Mouse (Mus musculus) forebrain, embryonic 13.5 days (tissue): ENCODE results near the gene Hnrnph3. TPM values are rescaled to one million over a fixed set of nuclear protein-coding genes. Genes with fewer than 3 reads are reported as not detected.

ENCODE experiments used
- ATAC-seq: fragments of 200-750 bp; cut with Nextera tagmentation; 2 replicates; pipeline ENCODE4 v1.8.0; 2017
- H3K27ac ChIP-seq: fragments of 300-500 bp; sonication (generic); 2 replicates; pipeline ENCODE4 v1.5.1; 2015; ENCODE audit warnings: inconsistent platforms, mild to moderate bottlenecking, moderate library complexity
- H3K27me3 ChIP-seq: fragments of 300-500 bp; sonication (generic); 2 replicates; pipeline ENCODE4 v1.6.1; 2015; ENCODE audit warnings: mild to moderate bottlenecking, inconsistent platforms
- H3K36me3 ChIP-seq: fragments of 300-500 bp; sonication (generic); 2 replicates; pipeline ENCODE4 v1.6.1; 2015; ENCODE audit warnings: mild to moderate bottlenecking, inconsistent platforms; ENCODE audit not compliant: poor library complexity, severe bottlenecking
- H3K4me1 ChIP-seq: fragments of 300-500 bp; sonication (generic); 2 replicates; pipeline ENCODE4 v1.6.1; 2015; ENCODE audit warnings: inconsistent platforms
- H3K4me2 ChIP-seq: fragments of 300-500 bp; sonication (generic); 2 replicates; pipeline ENCODE4 v1.6.1; 2015; ENCODE audit warnings: inconsistent platforms, mild to moderate bottlenecking, moderate library complexity
- H3K4me3 ChIP-seq: fragments of 300-500 bp; sonication (generic); 2 replicates; pipeline ENCODE4 v1.5.1; 2015; ENCODE audit warnings: mild to moderate bottlenecking, inconsistent platforms
- H3K9ac ChIP-seq: fragments of 300-500 bp; sonication (generic); 2 replicates; pipeline ENCODE4 v1.6.1; 2015; ENCODE audit warnings: mild to moderate bottlenecking, inconsistent platforms
- H3K9me3 ChIP-seq: fragments of 300-500 bp; sonication (generic); replicated peaks from 2 replicates; pipeline ENCODE4 v1.6.1; 2016; ENCODE audit warnings: inconsistent platforms
- WGBS: fragments of 180-500 bp; shearing (Covaris S2); methylation state at CpG from one replicate; pipeline ENCODE4 v1.1.7; 2015; 5-methylcytosine and 5-hydroxymethylcytosine counted together
- polyA plus RNA-seq: library from polyadenylated mRNA; unstranded; fragments of >200 nt; fragmentation: Nextera tagmentation; extraction: Ambion mirVana; gene quantifications from 2 replicates; pipeline ENCODE4 v1.2.1, GENCODE M21; 2015

Hnrnph3 gene
- polyA plus RNA-seq, 1 experiment from 2014 or later = 242 TPM

DNA sequence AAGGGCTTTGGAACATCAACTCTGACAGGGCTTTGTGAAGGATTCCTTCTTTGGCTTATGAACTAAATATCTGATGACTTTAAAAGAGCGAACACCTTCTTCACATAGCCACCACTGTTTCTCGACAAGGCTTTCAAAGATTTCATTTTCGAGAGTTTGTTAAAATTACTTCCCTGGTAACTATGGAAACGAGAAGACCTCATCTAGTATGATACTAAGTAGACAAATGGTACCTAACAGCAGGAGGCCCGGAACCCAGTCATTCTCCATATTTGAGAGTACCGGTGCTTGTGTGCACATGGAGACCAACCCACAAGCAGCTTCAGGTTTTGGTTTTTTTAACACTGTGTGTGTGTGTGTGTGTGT, 2.8 kb upstream of the Hnrnph3 start:
- 0 out of 2 replicates have a peak overlapping the region, but pooled peaks have one; percentile 24 for H3K4me3 ChIP-seq
- H3K36me3 ChIP-seq = no peaks in the 10 kb centered on the region
- no peaks in the 10 kb centered on the region for H3K27me3 ChIP-seq
- 0 out of 2 replicates have a peak overlapping the region, but pooled peaks have one; percentile 38 for H3K9ac ChIP-seq
- 20% methylated on average over 6 of the region's 6 CpGs for whole genome bisulfite sequencing
- H3K9me3 ChIP-seq = no peaks in the 10 kb centered on the region
- H3K4me1 ChIP-seq = peaks cover 35% of the 10 kb centered on the region
- H3K27ac ChIP-seq = peak overlapping the region; percentile 100
- H3K4me2 ChIP-seq = peak overlapping the region; percentile 71
- no peak for ATAC-seq

DNA sequence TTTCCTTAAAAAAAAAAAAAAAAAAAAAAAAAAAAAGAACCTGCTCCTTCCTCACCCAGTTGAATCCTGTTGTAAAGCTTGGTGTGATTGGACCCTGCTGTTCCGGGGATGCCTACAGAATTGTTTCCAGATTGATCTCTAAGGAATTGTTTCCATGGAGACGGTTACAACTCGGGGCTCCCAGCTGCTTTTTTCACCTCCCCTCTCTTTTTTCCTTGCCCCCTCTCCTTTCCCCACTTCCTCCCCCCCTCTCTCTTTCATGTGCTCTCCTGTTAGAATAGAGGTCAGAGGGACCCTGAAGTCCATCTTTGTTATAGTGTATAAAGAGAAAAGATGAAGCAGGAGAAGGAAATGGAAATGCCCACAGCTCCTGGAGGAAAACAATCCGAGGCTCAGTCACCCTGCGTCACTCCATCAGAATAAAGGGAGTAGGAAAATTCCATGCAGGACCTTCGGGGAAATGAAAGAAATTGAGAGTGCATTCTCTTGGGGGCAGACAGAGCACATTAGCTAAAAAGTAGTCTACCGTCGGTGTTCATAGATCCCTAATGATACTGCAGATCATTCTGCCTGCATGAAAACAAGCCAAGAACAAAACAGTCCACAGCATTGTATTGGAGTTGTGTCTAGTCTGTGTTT, 2.3 kb upstream of the Hnrnph3 start:
- Histone ChIP-seq H3K36me3 (no peaks in the 10 kb centered on the region), H3K9ac (peak overlapping the region; percentile 38), H3K27me3 (no peaks in the 10 kb centered on the region), H3K4me1 (peaks cover 40% of the 10 kb centered on the region), H3K4me2 (peak overlapping the region; percentile 71), H3K4me3 (peak overlapping the region; percentile 24; the same call in 1 of the 2 replicates), H3K27ac (peak overlapping the region; percentile 100), H3K9me3 (no peaks in the 10 kb centered on the region)
- 3% methylated on average over 8 of the region's 8 CpGs for WGBS
- ATAC-seq = no peak

DNA sequence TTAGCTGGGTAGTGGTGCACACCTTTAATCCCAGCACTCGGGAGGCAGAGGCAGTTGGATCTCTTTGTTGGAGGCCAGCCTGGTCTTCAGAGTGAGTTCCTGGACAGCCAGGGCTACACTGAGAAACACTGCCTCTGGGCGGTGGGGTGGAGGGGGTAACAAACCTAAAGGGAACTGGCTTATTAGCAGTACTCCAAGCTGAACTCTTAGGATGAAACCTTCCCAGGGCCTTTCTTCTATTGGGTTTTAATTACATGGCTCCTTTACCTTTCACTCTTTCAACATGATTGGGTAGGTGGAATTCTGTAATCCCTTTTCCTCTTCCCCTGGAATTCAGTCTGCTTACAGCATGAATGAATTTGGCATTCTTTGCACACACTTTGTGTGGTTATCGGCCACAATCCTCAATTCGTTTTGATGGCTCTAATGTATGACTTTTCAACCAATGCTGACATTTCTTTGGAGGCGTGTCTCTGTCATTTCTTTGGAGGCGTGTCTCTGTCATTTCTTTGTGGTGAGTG, 1.5 kb upstream of the Hnrnph3 start:
- Histone ChIP-seq H3K4me2 (peak overlapping the region; percentile 71), H3K4me3 (peak overlapping the region; percentile 70), H3K4me1 (peaks cover 48% of the 10 kb centered on the region), H3K27me3 (no peaks in the 10 kb centered on the region), H3K36me3 (no peaks in the 10 kb centered on the region), H3K9me3 (no peaks in the 10 kb centered on the region), H3K27ac (peak overlapping the region; percentile 100), H3K9ac (peak overlapping the region; percentile 43)
- WGBS = 2% methylated on average over 6 of the region's 6 CpGs
- no peak for ATAC-seq

DNA sequence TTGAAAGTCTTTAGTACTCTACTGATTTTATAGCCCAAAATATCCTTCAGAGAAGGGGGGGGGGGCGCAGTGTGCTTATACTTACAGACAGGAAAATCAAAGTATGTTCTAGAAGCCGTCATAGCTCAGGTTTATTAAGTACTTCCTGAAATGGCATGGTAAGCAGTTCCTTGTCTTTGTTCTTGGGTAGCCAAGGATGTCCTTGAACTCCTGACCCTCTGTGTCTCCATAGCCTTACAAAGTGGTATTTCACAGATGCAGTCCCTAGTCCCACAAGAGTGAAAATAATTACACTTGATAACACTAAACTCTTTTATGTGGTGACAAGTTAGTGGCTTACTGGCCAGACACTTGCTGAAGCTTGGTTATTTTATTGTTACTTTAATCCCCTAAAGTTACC, 999 bp upstream of the Hnrnph3 start:
- WGBS = 14% methylated on average over 2 of the region's 2 CpGs

DNA sequence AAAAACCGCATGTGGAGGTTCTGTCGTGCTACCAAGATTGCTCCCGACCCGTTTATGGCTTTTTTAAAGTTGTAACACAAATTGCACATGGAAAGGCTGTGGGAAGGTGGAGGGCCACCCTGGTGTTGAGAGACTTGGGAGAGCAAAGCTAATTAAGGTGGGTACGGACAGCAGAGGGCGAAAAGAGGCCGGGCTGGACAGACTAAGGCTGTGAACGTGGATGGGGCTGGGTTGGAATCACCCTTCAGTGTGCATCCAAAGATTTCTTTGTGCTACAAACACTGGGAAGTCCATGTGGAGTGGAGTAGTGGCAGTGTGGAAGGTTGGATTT, 528 bp upstream of the Hnrnph3 start:
- Histone ChIP-seq H3K36me3 (no peaks in the 10 kb centered on the region), H3K27ac (peak overlapping the region; percentile 100), H3K4me2 (peak overlapping the region; percentile 71), H3K4me1 (peaks cover 56% of the 10 kb centered on the region), H3K27me3 (no peaks in the 10 kb centered on the region), H3K9ac (peak overlapping the region; percentile 99), H3K9me3 (no peaks in the 10 kb centered on the region), H3K4me3 (peak overlapping the region; percentile 70)
- WGBS = 0% methylated on average over 8 of the region's 8 CpGs
- ATAC-seq = peak; percentile 17

More for the DNA sequence above, 999 bp upstream of the Hnrnph3 start:
- H3K9me3 ChIP-seq = no peaks in the 10 kb centered on the region
- no peaks in the 10 kb centered on the region for H3K36me3 ChIP-seq
- peaks cover 53% of the 10 kb centered on the region for H3K4me1 ChIP-seq
- H3K4me3 ChIP-seq = peak overlapping the region; percentile 70
- no peak for ATAC-seq
- peak overlapping the region; percentile 100 for H3K27ac ChIP-seq
- H3K9ac ChIP-seq = peak overlapping the region; percentile 99
- H3K27me3 ChIP-seq = no peaks in the 10 kb centered on the region
- H3K4me2 ChIP-seq = peak overlapping the region; percentile 71

DNA sequence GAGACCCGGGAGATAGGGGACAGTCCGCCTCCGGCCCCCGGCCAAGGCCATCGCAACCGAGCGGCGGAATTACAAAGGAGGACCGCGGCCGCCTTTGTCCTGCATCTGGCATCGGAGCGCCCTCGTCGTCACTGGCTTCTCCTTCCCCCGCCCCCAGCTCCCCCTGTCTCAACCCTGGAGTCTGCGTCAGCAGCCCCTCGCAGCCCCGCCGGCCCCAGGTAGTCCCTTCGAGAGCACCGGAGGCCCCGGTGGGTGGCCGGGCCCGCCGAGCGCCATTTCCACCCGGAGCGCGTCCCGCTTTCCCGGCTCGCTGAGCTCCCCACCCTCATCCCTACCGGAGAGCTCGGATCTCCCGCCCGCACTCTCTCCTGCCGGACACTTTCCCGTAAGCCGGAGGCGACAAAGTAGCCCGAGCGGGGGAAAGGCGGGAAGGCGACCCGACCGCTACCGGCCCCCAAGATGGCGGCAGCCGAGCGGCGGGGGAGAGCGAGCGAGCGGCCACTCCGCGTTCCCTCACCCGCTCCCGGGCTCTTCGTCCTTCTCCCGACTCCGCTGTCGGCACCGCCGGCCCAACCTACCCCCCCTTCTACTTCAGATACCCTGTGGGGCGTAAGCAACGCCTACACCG, 782 bp downstream of the Hnrnph3 start:
- under 1% methylated on average over 64 of the region's 68 CpGs for WGBS
- Histone ChIP-seq H3K9me3 (no peaks in the 10 kb centered on the region), H3K4me2 (peak overlapping the region; percentile 71), H3K9ac (peak overlapping the region; percentile 99), H3K4me1 (peaks cover 64% of the 10 kb centered on the region), H3K27ac (peak overlapping the region; percentile 100), H3K36me3 (no peaks in the 10 kb centered on the region), H3K27me3 (no peaks in the 10 kb centered on the region), H3K4me3 (peak overlapping the region; percentile 70)
- peak; percentile 36 for ATAC-seq

DNA sequence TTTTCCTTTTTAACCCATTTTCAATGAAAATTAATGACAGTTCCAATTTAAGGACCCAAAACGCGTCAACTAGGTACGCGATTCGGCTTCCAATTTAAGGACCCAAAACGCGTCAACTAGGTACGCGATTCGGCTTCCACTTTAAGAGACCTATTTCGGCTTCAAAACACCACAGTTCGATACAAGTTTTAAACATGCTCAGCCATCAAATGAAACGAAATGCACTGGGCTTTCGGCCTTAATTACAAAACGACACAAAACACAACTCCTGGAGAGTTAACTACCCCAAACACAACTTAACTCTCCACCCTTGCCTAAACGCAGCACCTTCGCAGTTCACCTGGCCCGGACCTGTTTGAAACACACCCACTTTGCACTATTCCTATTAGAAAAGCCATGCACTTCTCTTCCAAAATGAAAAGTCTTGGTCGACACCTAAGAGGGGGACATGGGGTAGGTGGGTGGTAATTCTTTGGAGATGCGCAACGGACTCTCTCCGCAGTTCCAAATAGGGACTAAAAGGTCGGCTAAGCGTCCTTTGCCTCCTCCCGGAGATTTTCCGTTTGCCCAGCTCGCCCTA, 1.4 kb downstream of the Hnrnph3 start:
- Histone ChIP-seq H3K27me3 (no peaks in the 10 kb centered on the region), H3K4me1 (peaks cover 68% of the 10 kb centered on the region), H3K9ac (peak overlapping the region; percentile 99), H3K4me3 (peak overlapping the region; percentile 70), H3K9me3 (no peaks in the 10 kb centered on the region), H3K4me2 (peak overlapping the region; percentile 71), H3K36me3 (peaks cover 4% of the 10 kb centered on the region; the same call in 1 of the 2 replicates), H3K27ac (peak overlapping the region; percentile 100)
- ATAC-seq = no peak
- WGBS = under 1% methylated on average over 27 of the region's 27 CpGs

DNA sequence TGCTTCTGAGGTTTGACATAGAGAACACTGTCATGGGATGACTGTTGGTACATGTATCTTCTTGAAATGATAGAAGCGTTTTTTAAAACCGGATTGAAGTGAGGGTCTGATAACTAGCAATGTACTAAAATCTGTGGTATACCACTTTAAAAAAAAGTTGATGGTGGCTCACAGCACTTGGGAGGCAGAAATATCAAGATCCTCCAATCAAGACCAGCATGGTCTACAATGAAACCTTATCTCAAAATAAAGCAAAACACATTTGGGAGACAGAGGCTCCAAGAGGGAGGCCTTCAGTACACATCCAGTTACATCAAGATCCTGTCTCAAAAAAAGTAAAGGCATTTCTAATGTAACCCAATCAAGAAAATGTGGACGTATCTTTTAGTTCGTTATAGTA, 2.3 kb downstream of the Hnrnph3 start:
- peaks cover 59% of the 10 kb centered on the region for H3K4me1 ChIP-seq
- H3K36me3 ChIP-seq = peaks cover 13% of the 10 kb centered on the region
- H3K9me3 ChIP-seq = no peaks in the 10 kb centered on the region
- H3K27ac ChIP-seq = no peak overlapping the region
- H3K9ac ChIP-seq = peak overlapping the region; percentile 99
- H3K27me3 ChIP-seq = no peaks in the 10 kb centered on the region
- WGBS = 37% methylated on average over 4 of the region's 4 CpGs
- peak overlapping the region; percentile 70 for H3K4me3 ChIP-seq
- H3K4me2 ChIP-seq = peak overlapping the region; percentile 71
- no peak for ATAC-seq

DNA sequence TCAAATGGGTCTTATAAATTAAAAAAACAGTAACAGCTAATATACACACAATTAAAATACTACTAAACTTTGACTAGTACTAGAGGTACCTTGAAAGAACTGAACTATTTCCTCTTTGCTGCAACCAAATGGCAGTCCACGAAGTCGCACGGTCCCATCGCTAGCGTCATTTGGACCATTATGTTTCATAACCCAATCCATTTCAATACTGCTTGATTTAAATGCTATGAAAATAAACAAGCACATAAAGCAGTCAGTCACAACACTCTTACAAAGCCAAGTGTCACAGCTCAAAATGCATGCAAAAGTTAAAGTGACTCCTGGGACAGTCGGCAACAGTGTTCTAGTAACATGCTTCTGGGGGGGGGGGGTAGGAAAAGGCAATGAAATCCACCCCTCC, 4.7 kb downstream of the Hnrnph3 start:
- no peak for ATAC-seq
- Histone ChIP-seq H3K4me3 (no peak overlapping the region), H3K9ac (no peak overlapping the region; the same call in 1 of the 2 replicates), H3K36me3 (peaks cover 37% of the 10 kb centered on the region), H3K27ac (no peak overlapping the region), H3K4me2 (peak overlapping the region; percentile 10; the same call in 1 of the 2 replicates), H3K9me3 (no peaks in the 10 kb centered on the region), H3K4me1 (peaks cover 37% of the 10 kb centered on the region), H3K27me3 (no peaks in the 10 kb centered on the region)
- 78% methylated on average over 6 of the region's 6 CpGs for WGBS

DNA sequence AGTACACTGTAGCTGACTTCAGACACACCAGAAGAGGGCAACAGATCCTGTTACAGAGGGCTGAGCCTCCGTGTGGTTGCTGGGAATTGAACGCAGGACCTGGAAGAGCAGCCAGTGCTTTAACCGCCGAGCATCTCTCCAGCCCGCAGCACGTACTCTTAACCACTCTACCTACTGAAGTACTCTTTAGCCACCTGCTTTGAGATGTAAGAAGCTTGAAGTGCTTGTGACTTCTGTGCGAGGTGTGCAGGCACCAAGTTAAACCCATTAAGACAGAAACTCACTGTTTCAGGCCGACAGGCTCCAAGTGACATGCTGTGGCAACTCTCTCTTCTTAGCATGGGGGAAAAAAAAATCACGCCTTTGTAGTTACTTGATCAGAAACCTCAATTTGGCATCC, 9.8 kb downstream of the Hnrnph3 start:
- Histone ChIP-seq H3K4me1 (peaks cover 10% of the 10 kb centered on the region), H3K4me2 (no peak overlapping the region), H3K9me3 (no peaks in the 10 kb centered on the region), H3K27ac (no peak overlapping the region), H3K4me3 (no peak overlapping the region), H3K9ac (no peak overlapping the region), H3K27me3 (no peaks in the 10 kb centered on the region), H3K36me3 (peaks cover 86% of the 10 kb centered on the region)
- WGBS = 80% methylated on average over 9 of the region's 9 CpGs
- no peak for ATAC-seq

DNA sequence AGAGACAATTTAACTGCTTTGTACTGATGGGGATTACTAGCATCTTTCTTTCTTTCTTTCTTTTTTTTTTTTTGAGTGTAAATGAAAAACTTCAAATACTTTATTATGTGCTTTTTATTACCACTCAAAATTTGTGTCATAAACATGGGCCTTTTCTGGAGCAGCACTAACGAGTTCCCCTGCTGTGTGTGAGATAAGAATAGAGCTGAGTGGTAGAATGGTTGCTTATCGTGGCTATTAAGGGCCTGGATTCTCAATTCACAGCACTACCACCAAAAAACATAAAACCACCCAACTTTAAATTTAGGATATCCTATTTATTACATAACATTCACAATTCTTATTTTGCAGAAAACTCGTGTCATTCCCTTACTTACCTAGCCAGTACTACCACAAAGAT, 10.5 kb downstream of the Hnrnph3 start:
- H3K27me3 ChIP-seq = no peaks in the 10 kb centered on the region
- peaks cover 4% of the 10 kb centered on the region for H3K4me1 ChIP-seq
- 57% methylated on average over 3 of the region's 3 CpGs for WGBS
- no peak for ATAC-seq
- no peak overlapping the region for H3K4me3 ChIP-seq
- no peaks in the 10 kb centered on the region for H3K9me3 ChIP-seq
- H3K4me2 ChIP-seq = no peak overlapping the region
- H3K9ac ChIP-seq = no peak overlapping the region
- H3K36me3 ChIP-seq = peaks cover 90% of the 10 kb centered on the region
- no peak overlapping the region for H3K27ac ChIP-seq

DNA sequence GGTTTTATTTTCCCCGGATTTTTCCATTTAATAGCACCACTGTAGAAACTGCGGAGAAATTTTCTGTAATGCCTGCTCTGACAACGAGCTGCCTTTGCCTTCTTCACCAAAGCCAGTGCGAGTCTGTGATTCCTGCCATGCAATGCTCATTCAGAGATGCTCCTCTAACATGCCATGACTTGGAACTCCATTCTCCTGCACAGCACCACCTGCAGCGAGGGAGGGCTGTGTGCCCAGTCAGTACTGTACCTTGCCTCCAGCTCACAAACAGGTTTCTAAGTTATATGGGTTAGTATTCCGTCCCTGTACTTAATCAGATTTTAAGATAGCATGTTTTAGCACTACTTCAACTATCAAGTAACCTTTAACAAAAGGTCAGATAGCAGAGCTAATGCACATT, 12.5 kb downstream of the Hnrnph3 start:
- 90% methylated on average over 6 of the region's 6 CpGs for WGBS
- H3K9me3 ChIP-seq = no peaks in the 10 kb centered on the region
- H3K9ac ChIP-seq = no peak overlapping the region
- peaks cover 95% of the 10 kb centered on the region for H3K36me3 ChIP-seq
- no peak overlapping the region for H3K4me3 ChIP-seq
- H3K27ac ChIP-seq = no peak overlapping the region
- no peaks in the 10 kb centered on the region for H3K27me3 ChIP-seq
- no peaks in the 10 kb centered on the region for H3K4me1 ChIP-seq
- H3K4me2 ChIP-seq = no peak overlapping the region
- no peak for ATAC-seq
